In genomic region chr13:55831722-55832160, GRCm38 (mm10) we compare ENCODE assay signal across 12 mouse cellular contexts. TPM values are rescaled to one million over a fixed set of nuclear protein-coding genes. Genes with fewer than 3 reads are reported as not detected.
DNase-seq lines count a peak whose midpoint lies in the region; ATAC-seq and TF ChIP-seq lines count a peak whose summit lies in the region.
"Had no signal": no experiment of that assay in that cellular context is flagged by ENCODE, and none has a peak within 500 bp of the region (broad histone marks: within the 10 kb centered on the region; RNA-seq: fewer than 3 reads in every experiment).

No protein-coding gene starts in this region.

- peaks cover 38% of the 10 kb centered on the region for H3K4me1 ChIP-seq in heart, embryonic 15.5 days (replicated peaks)
- peaks cover 46% of the 10 kb centered on the region for H3K4me1 ChIP-seq in midbrain, embryonic 10.5 days
- H3K4me1 ChIP-seq in midbrain, postnatal 0 days (ENCODE audit: insufficient read depth, low read length) = no peaks in the 10 kb centered on the region; the same call in 1 of the 2 replicates
- peaks cover 27% of the 10 kb centered on the region for H3K4me1 ChIP-seq in forebrain, embryonic 13.5 days
- H3K4me1 ChIP-seq in neural tube, embryonic 15.5 days = peaks cover 20% of the 10 kb centered on the region

- 5% methylated on average over 25 of the region's 25 CpGs for WGBS in heart, embryonic 15.5 days
- WGBS in midbrain, embryonic 10.5 days = under 1% methylated on average over 25 of the region's 25 CpGs
- WGBS in midbrain, postnatal 0 days = 3% methylated on average over 25 of the region's 25 CpGs
- under 1% methylated on average over 25 of the region's 25 CpGs for WGBS in forebrain, embryonic 13.5 days
- 1% methylated on average over 25 of the region's 25 CpGs for WGBS in neural tube, embryonic 15.5 days

- no peak overlapping the region for H3K27ac ChIP-seq in heart, embryonic 15.5 days
- H3K27ac ChIP-seq in midbrain, embryonic 10.5 days (replicated peaks) = no peak overlapping the region
- H3K27ac ChIP-seq in midbrain, postnatal 0 days (ENCODE audit: low read depth, low read length) = no peak overlapping the region
- H3K27ac ChIP-seq in forebrain, embryonic 13.5 days = no peak overlapping the region
- no peak overlapping the region for H3K27ac ChIP-seq in neural tube, embryonic 15.5 days (replicated peaks)

- H3K9me3 ChIP-seq in heart, embryonic 15.5 days (replicated peaks) = no peaks in the 10 kb centered on the region
- no peaks in the 10 kb centered on the region for H3K9me3 ChIP-seq in midbrain, embryonic 10.5 days (replicated peaks)
- no peaks in the 10 kb centered on the region for H3K9me3 ChIP-seq in midbrain, postnatal 0 days (ENCODE audit: low read length)
- H3K9me3 ChIP-seq in forebrain, embryonic 13.5 days (replicated peaks) = no peaks in the 10 kb centered on the region
- no peaks in the 10 kb centered on the region for H3K9me3 ChIP-seq in neural tube, embryonic 15.5 days (replicated peaks)

- no peak for TF ChIP-seq CTCF in midbrain, postnatal 0 days (IDR thresholded peaks at IDR 0.05)

- peak overlapping the region; percentile 56 for H3K4me2 ChIP-seq in heart, embryonic 15.5 days
- H3K4me2 ChIP-seq in midbrain, postnatal 0 days (ENCODE audit: low read depth, low read length, poor library complexity, severe bottlenecking) = no peak overlapping the region
- H3K4me2 ChIP-seq in forebrain, embryonic 13.5 days = peak overlapping the region; percentile 39
- H3K4me2 ChIP-seq in neural tube, embryonic 15.5 days = peak overlapping the region; percentile 27; the same call in 1 of the 2 replicates

- ATAC-seq in heart, embryonic 15.5 days (replicated peaks; ENCODE audit: insufficient number of reproducible peaks, insufficient read depth, low FRiP score, low read depth) = no peak
- no peak for ATAC-seq in midbrain, postnatal 0 days (ENCODE audit: low FRiP score)
- ATAC-seq in forebrain, embryonic 13.5 days = no peak
- no peak for ATAC-seq in neural tube, embryonic 15.5 days (ENCODE audit: low FRiP score)

- peak overlapping the region; percentile 38 for H3K4me3 ChIP-seq in heart, embryonic 15.5 days
- H3K4me3 ChIP-seq in midbrain, embryonic 10.5 days = peak overlapping the region; percentile 46
- no peak overlapping the region for H3K4me3 ChIP-seq in midbrain, postnatal 0 days (ENCODE audit: low read depth, low read length)
- 0 out of 2 replicates have a peak overlapping the region, but pooled peaks have one; percentile 25 for H3K4me3 ChIP-seq in forebrain, embryonic 13.5 days
- H3K4me3 ChIP-seq in neural tube, embryonic 15.5 days (replicated peaks) = no peak overlapping the region

- H3K27me3 ChIP-seq in heart, embryonic 15.5 days = peaks cover 94% of the 10 kb centered on the region
- peaks cover 100% of the 10 kb centered on the region for H3K27me3 ChIP-seq in midbrain, embryonic 10.5 days (ENCODE audit: low read depth, poor library complexity, severe bottlenecking)
- peaks cover 82% of the 10 kb centered on the region for H3K27me3 ChIP-seq in midbrain, postnatal 0 days (ENCODE audit: insufficient read depth, low read length)
- H3K27me3 ChIP-seq in forebrain, embryonic 13.5 days = peaks cover 96% of the 10 kb centered on the region
- H3K27me3 ChIP-seq in neural tube, embryonic 15.5 days (replicated peaks) = peaks cover 91% of the 10 kb centered on the region

- H3K9ac ChIP-seq in heart, embryonic 15.5 days = no peak overlapping the region
- H3K9ac ChIP-seq in midbrain, postnatal 0 days (replicated peaks; ENCODE audit: low read length, poor library complexity, severe bottlenecking) = no peak overlapping the region
- no peak overlapping the region for H3K9ac ChIP-seq in forebrain, embryonic 13.5 days
- H3K9ac ChIP-seq in neural tube, embryonic 15.5 days (replicated peaks) = no peak overlapping the region

- H3K36me3 ChIP-seq in heart, embryonic 15.5 days = no peaks in the 10 kb centered on the region
- no peaks in the 10 kb centered on the region for H3K36me3 ChIP-seq in midbrain, embryonic 10.5 days
- no peaks in the 10 kb centered on the region for H3K36me3 ChIP-seq in midbrain, postnatal 0 days (ENCODE audit: insufficient read depth, low read length)
- no peaks in the 10 kb centered on the region for H3K36me3 ChIP-seq in forebrain, embryonic 13.5 days (ENCODE audit: poor library complexity, severe bottlenecking)
- no peaks in the 10 kb centered on the region for H3K36me3 ChIP-seq in neural tube, embryonic 15.5 days

- DNase-seq in heart, adult 18-20 months = no peak
- DNase-seq in midbrain, embryonic 10.5 days (ENCODE audit: low spot score) = peak; percentile 59
- no peak for DNase-seq in midbrain, postnatal 0 days (ENCODE audit: low spot score)
- DNase-seq in frontal cortex, postnatal 36 days (ENCODE audit: low spot score in 2 of 2) = no peak
- no peak for DNase-seq in layer of hippocampus, postnatal 36 days

RNA-seq across cellular contexts. Expression of gene Pitx1, which starts 4.3 kb away (rescaled TPM):
- 0.05 and 0.46 TPM in 2 replicates for polyA plus RNA-seq in heart, embryonic 15.5 days (2015; fragmentation: Nextera tagmentation; extraction: Ambion mirVana)
- total RNA-seq in heart, adult 18-20 months (2021) = not detected
- polyA plus RNA-seq in midbrain, embryonic 10.5 days (2016; fragmentation: Nextera tagmentation; extraction: Ambion mirVana) = 0.42 TPM in 1 of 2 replicates, not detected in the other
- 1.9 and 3.3 TPM in 2 replicates for total RNA-seq in midbrain, postnatal 0 days (2014; rRNA removed)
- polyA plus RNA-seq in midbrain, postnatal 0 days (2015; fragmentation: Nextera tagmentation; extraction: Ambion mirVana) = 2.2 and 2.7 TPM in 2 replicates
- not detected in 2 replicates for polyA plus RNA-seq in forebrain, embryonic 13.5 days (2015; fragmentation: Nextera tagmentation; extraction: Ambion mirVana)
- polyA plus RNA-seq in neural tube, embryonic 15.5 days (2015; fragmentation: Nextera tagmentation; extraction: Ambion mirVana) = 0.29 TPM in 1 of 2 replicates, not detected in the other
- total RNA-seq in layer of hippocampus, postnatal 36 days (2021) = not detected
- total RNA-seq: CH12.LX; layer of hippocampus, postnatal 10 days had no signal
- polyA plus RNA-seq: lung, postnatal 0 days; spleen, adult 2 months had no signal

RNA-seq across cellular contexts. Expression of gene Catsper3, which starts 47.4 kb away (rescaled TPM):
- not detected in 2 replicates for polyA plus RNA-seq in heart, embryonic 15.5 days (2015; fragmentation: Nextera tagmentation; extraction: Ambion mirVana)
- under 1 TPM; 0.20 to 0.21 TPM for total RNA-seq in heart, adult 18-20 months (2021)
- polyA plus RNA-seq in midbrain, embryonic 10.5 days (2016; fragmentation: Nextera tagmentation; extraction: Ambion mirVana) = not detected in 2 replicates
- total RNA-seq in midbrain, postnatal 0 days (2014; rRNA removed) = not detected in 2 replicates
- 0.29 and 0.30 TPM in 2 replicates for polyA plus RNA-seq in midbrain, postnatal 0 days (2015; fragmentation: Nextera tagmentation; extraction: Ambion mirVana)
- 0.17 TPM in 1 of 2 replicates, not detected in the other for polyA plus RNA-seq in forebrain, embryonic 13.5 days (2015; fragmentation: Nextera tagmentation; extraction: Ambion mirVana)
- polyA plus RNA-seq in neural tube, embryonic 15.5 days (2015; fragmentation: Nextera tagmentation; extraction: Ambion mirVana) = 0.26 TPM in 1 of 2 replicates, not detected in the other
- total RNA-seq in layer of hippocampus, postnatal 36 days (2021) = under 1 TPM in 1 of 2 experiments, not detected in 1; 0.38 TPM
- total RNA-seq: CH12.LX had no signal

Comparison
In these comparisons a context has a peak if more than half of its experiments do, and no peak if none do; other contexts are left out.
1. H3K4me3 ChIP-seq: peak in heart, embryonic 15.5 days (single experiment), midbrain, embryonic 10.5 days (single experiment) and forebrain, embryonic 13.5 days (single experiment); none in midbrain, postnatal 0 days (single experiment) and neural tube, embryonic 15.5 days (single experiment).